Mouse (Mus musculus) right cerebral cortex, postnatal 4 days (tissue): ENCODE measurements around the gene Zdhhc14.

ENCODE experiments used
- DNase-seq: peaks from one replicate; pipeline ENCODE4 v3.0.0-alpha.2; 2022

Gene Zdhhc14

DNA sequence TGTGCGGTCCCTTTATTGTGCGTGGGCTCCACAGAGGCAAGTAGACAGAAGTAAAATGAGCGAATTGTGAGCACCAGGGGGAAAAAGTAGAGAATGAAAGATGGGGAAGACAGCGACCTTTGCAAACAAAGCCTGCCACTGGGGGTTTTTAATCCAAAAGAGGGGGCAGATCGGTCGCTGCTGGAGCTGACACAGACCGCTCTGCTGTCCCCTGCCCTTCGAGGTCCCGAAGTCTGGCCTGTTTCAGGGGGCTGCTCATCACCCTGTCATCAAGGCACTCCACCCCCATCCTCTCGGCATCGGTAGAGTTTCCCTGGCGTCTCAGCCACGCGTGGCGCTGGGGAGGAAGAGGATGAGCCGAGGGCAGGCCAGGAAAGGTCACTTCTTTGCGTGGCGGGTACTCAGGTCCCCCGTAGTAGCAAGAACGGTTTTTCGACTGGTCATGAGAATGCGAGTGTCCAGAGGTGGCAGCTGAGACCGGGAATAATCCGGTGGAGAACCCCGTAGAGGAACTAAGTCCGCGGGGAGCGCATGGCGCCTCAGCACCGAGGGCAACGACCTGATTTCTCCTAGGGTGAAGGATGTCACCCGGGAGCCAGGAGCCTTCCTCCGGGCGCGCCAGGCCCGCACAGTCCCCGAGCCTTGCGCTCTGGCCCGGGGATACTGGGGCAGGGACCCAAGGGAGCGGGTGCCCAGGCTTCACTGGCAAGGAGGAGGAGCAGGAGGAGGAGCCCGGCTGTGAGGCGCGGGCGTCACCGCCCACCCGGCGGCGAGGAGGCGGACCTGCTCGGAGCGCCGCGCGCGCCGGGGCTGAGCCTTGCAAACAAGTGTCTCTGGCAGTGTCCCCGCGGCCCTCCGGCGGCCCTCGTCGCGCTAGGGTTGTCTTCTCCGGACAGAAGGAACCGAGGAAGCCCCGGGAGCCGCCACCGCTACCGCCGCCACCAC is at the start of gene Zdhhc14:
Zdhhc14 (plus strand) TSS at position 757 of the 945 bp plus-strand sequence.
- peak; percentile 87 for DNase-seq

DNA sequence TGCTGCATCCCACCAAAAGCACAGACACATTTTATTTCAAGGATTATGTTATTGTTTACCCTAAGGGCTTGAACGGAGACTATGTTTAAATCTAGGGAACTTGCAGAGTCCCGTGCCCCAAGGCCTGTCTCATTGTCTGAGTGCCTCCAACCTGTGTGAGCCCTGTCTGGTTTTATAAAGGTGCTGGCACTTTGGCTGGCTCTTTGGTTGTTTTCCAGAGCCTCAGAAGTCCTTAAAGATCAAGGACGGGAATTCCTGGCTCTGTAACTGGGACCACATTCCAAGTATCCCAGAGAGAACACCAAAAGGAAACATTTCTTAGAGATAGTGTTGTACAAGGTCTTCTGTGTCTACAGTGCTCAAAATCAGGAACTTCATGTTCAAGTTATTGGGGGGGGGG is 49.1 kb upstream of the Zdhhc14 start:
- DNase-seq: no peak

DNA sequence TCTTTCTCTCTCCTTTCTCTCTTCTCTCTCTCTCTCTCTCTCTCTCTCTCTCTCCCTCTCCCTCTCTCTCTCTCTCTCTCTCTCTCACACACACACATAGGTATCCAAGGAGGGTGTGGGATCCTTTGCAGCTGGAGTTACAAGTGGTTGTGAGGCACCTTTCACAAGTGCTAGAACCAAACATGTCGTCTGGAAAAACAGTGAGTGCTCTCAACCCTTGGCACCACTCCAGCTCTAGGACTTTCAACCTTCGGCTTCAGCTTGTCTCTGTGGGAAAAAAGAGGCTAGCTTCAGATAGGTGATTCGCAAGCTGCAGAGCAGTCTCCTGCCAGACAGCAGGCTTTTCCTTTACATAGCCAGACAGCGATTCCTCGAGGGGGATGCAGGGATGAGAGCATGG is 48.6 kb upstream of the Zdhhc14 start:
- DNase-seq: no peak

DNA sequence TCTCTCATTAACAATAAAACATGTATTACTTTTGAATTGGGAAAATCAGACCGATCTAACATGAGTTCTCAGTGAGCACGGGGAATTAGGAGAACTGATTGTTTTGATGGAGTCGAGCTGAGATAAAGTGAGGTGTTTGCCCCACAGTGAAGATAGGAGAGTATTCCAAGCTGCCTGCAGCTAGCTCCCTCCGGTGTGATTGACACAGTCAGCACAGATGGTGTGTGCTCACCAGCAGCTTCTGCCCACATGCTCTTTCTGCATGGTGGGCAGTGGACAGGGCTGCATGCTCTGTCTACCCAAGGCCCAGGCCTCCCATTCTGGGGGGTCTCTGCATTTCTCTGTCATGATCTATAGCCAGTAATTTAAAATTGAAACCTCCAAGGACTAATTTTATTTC is 38.7 kb upstream of the Zdhhc14 start:
- DNase-seq: no peak

DNA sequence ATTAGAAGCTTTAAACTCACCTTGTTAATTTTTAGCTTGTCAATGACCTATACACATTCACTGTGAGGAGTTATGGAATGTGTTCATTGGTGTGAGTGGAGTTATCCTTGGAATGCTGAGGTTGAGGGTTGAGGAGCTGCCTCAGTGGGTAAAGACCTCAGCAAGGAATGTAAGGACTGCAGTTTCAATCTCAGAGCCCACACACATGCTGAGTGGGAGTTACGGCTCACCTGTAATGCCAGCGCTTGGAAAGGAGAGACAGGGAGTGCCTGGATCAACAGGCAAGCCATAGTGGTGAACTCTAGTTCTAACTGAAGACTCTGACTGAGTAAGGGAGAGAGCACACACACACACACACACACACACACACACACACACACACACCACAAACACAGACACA is 28.4 kb upstream of the Zdhhc14 start:
- DNase-seq: no peak

DNA sequence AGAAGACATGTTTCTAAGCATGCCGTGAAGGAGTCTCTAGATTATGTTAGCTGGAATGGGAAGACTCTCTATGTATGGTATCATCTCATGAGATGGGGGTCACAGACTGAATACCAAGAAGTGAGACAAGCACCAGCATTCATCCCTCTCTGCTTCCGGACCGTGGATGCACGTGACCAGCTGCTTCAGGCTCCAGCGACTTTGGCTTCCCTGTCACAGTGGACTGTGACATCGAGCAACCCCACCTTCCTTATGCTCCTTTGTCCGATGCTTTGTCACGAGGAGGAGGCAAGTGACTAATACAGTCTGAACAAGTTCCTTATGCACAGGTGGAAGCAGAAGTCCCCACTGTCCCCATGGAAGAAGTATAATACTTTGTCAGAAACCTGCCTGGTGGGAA is 25.6 kb upstream of the Zdhhc14 start:
- DNase-seq: no peak

DNA sequence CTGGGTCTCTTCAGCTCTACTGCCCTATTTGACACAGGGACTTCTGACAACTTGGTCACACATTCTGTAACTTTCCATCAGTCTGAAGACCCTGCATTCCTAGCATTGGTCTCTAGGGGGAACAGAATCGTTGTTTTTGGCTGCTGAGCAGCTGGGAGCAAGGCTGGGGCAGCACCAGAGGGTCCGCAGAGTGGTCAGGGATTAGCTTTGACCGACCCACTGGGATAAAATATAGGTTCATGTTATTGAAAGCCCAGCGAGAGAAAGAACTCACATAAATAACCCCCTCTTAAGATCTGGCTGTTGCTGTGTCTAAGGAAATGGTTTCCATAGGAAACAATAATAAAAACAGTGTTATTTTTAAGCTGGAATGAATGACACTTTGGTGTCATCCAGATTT is 25.2 kb upstream of the Zdhhc14 start:
- no peak for DNase-seq

DNA sequence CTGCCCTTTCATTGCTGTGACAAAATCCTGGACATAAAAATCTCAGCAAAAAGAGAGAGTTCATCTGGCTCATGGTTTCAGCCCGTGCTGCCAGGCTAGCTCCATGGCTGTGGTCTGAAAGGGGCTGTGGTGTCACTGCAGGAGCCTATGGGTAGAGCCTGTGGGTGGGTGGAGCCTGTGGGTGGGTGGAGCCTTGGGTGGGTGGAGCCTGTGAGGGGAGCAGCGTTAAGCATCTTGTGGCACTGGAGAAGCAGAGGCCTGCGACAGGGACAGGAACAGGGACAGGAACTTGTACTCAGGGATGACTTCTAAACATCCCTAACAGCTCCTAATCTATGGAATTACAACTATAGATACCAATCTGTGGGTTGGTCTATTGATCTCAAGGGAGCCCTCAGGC is 20.1 kb upstream of the Zdhhc14 start:
- no peak for DNase-seq

DNA sequence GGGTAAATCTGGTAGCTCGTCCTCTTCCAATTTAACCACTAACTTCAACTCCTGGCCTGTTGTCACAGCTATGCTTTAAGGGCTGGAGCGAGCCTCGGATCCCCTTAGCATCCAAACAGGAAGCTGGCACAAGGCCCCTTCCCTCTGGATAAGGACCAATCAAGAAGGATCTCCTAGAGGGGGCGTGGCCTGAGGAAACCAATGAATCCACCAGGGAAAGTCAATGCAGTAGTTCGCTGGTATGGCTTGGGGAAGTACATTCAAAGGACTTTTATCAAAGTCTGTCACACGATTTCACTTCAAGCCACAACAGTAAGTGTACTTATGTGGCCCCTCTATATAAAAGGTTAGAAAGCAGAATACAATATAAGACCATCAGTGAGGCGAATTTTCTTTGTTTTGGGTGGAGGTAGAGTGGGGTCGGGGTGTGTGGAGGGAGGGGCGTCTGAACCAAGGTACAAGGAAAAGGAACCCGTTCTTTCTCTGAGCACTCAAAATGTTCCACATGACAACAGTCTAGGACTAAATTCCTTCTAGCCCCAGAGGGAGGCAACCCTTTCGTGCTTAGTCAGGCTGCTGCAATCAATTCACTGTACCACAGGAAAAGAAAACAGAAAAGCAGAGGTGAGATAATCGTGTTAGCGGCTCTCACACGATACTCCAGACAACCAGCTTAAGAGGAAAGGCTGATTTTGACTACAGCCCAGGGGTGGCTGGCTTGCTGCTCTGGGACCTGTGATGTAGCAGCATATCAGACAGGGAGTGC is 16.2 kb upstream of the Zdhhc14 start:
- no peak for DNase-seq

DNA sequence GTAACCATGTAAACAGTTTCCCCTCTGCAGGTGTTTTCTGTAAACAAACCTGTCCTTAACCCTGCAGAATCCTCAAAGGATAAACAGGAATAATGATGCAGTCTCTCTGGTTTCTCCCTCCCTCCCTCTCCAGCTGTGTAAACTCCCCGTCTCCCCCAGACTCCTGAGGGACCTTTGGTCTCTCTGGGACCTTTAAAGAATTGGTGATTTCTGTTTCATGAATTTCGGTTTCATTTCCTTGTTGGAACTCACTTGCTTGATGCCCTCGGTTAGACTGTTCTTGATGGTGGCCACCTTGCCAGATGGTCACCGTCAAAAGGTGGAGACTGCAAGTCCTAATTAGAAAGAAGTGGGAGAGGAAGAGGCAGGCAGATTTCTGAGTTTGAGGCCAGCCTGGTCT is 8.9 kb upstream of the Zdhhc14 start:
- DNase-seq: no peak

DNA sequence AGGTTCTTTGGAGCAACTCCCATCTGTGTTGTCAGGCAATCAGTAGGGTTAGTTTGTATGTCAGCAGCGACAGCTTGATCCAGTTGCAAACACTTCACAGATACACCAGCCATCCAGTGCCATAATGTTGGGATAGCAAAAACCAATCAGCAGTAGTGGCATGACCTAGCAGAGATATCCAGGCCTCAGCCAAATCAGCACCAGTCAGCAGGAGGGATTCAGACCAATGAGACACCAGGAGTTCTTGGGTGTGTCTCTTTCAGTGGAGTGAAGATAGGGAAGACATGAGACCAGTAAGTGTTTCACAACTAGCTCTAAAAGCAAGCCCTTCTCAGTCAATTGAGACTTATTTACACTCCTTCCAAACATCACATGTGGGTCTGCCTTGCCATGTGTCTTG is 7.7 kb upstream of the Zdhhc14 start:
- no peak for DNase-seq

DNA sequence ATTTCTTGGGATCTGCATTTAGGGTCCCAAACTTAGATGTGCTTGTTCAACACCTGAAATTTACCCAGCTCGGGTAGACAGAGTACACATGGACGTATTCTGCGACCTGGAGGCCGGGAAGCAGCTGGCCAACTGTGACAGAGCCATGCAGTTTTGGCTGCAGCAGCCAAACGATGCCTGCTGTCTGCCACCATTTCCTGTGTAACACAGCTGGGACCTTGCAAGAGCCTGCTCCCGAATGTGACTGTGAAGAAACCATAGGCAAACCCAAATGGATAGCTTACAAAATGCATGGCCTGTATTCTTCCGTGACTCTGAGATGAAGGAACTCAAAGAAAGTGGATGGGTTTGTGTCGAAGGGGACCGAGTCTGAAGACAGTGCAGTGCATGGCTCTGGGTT is 4.2 kb upstream of the Zdhhc14 start:
- no peak for DNase-seq

DNA sequence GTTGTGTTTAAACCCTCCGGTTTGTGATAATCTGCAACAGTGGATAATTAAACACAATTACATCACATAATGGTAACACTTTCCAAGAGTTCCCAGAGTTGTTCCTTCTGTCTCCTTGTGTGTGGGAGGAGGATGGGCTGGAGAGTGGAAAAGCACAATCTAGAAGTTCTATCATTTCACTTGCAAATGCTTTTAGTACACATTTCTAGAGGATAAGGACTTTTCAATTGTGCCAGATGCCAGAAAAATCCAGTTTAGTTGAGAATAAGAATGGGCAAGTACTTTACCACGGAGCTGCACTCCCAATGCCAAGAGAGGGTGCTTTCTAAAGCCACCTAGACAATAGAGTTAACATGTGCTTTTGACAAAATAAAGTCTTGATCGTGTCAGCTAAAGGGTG is 2.0 kb upstream of the Zdhhc14 start:
- DNase-seq: no peak

DNA sequence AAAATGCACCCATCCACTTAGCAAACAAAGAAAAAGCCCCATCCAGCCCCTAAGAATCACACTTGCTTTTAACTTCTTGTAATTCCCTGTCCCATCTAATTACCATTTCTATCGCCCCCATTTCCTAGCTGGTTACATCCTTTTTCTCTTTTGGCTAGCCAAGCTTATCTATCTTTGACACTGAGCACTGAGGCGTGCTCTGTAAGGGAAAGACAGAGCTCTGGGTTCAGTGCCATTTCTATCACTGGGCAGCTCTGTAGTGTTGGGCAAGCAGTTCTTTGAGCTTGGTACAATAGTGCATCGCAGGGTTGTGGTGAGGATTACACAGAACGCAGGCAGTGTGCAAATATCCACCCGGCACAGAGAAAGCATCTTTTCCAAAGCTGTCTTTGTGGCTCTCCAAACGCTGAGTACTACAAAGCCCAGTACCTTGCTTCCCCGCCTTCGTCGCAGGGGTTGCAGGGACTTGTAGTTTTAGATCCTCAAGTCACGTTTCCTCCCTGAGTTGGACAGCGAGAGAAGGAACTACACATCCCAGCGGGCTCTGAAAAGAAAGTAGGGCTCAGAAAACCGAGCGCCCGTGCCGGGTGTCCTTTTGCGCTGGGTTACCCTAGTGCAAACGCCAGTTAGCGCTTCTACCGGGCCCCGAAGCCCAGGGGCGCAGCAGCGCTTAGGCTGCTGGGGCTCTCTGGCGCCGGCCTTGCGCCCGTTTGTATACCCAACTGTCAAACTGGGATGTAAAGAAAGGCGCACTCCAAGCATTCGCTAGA is 1.1 kb upstream of the Zdhhc14 start:
- peak; percentile 81 for DNase-seq

DNA sequence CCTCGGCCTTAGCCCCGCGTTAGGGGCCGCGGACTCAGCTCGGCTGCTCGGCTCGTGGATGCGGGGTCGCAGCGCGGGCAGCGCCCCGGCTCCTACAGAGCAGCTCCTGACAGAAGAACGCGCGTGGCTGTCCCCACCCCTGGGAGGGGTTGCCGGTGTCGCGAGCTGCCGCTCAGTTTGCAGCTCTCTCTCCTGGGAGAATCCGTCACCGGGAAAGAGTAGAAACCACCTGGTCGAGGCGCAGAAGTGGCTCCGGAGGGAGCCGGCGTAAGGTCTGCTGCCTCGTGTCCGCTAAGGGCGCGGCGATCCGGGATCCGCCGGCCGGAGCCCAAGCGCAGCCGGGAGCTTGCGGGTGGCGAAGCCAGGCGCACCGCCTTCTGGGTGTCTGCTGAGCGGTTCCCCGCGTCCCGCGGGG is 396 bp downstream of the Zdhhc14 start:
- no peak for DNase-seq

DNA sequence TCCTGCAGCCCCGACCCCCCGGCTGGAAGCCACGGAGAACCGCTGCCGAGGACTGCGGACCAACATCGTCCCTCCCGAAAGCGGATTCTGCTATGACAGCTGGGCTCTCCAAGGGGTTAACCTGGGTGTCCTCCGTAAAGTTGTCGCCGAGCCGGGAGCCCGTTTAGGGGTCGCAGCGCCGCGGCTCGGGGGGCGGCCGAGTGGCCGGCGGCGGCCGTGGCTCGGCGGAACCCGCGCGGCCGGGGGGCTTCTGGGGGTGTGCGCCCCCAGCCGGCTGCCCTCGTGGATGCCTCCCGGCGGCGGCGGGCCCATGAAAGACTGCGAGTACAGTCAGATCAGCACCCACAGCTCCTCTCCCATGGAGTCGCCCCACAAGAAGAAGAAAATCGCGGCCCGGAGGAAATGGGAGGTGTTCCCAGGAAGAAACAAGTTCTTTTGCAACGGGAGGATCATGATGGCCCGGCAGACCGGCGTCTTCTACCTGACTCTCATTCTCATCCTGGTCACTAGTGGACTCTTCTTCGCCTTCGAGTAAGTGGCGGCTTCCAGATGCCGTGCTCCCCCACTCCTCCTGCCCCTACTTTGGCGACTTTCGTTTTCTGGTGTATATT is 909 bp downstream of the Zdhhc14 start:
- peak; percentile 41 for DNase-seq

DNA sequence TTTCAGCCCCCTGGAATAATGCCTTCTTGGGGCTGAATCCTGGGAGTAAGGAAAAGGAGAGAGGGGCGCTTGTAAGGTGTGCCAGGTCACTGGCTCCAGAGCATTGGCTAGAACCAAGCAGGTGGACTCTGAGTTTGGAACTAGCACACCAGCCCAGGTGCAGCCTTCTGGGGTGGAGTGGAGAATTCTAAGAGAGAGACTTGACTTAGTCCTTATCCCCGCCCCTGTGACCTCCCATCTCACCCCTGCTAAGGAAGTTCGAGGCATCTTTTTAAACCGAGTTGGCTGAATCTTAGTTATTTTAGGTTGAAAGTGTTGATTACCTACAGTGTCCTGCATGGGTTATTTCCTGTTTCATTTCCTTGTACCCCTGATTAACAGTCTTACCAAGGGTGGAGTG is 1.5 kb downstream of the Zdhhc14 start:
- no peak for DNase-seq

DNA sequence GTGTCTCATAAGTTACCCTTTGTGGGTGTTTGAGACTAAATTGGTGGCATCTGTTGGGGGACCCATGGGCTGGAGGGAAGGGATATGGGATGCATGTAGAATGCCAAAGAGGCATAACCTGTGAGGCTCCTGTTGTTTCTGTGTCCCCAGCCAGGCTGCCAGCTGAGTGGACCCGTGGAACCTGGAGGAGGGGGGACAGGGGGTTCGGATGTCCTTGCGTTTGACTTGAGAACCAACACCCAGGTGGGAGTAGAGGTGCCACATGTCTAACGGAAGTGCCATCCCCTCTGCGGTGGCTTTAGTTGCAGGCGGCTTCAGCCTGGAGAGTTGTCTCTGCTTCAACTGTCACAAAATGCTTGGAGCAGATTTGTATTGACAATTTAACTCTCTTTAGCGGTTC is 2.5 kb downstream of the Zdhhc14 start:
- DNase-seq: no peak

DNA sequence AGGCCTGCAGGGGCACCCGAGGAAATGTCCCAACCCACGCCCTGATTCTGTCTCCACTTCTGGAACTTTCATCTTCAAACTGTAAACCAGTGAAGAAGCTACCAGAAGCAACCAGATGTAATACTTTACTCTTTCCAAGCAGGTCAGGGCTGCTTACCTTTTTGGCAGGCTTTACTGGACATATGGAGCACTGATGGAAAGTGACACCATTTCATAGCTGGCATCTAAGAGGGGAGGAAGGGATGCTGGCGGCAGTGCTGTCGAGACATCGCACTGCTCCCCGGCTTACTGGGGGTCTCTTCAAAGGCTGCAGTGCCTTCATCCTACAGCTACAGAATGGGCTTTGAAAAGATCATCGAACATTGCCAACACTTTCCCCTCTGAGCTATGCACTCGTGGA is 5.3 kb downstream of the Zdhhc14 start:
- no peak for DNase-seq

DNA sequence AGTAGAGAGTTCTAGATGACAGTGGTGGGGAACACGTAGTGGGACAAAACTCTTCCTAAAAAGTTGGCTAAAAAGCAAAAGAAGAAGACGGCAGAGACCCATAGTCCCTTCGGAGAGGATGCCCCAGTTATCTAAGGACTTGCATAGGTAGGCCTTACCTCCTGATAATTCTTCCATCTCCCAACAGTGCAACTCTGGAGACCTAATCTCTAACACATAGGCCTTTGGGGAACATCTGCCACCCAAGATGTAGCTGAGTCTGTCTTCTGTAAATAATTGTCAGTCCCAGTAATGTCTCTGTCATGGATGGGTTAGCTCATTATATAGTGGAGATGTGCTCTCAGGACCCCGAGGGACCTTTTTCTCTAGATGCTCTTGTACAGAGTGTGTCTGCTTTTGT is 6.6 kb downstream of the Zdhhc14 start:
- no peak for DNase-seq

DNA sequence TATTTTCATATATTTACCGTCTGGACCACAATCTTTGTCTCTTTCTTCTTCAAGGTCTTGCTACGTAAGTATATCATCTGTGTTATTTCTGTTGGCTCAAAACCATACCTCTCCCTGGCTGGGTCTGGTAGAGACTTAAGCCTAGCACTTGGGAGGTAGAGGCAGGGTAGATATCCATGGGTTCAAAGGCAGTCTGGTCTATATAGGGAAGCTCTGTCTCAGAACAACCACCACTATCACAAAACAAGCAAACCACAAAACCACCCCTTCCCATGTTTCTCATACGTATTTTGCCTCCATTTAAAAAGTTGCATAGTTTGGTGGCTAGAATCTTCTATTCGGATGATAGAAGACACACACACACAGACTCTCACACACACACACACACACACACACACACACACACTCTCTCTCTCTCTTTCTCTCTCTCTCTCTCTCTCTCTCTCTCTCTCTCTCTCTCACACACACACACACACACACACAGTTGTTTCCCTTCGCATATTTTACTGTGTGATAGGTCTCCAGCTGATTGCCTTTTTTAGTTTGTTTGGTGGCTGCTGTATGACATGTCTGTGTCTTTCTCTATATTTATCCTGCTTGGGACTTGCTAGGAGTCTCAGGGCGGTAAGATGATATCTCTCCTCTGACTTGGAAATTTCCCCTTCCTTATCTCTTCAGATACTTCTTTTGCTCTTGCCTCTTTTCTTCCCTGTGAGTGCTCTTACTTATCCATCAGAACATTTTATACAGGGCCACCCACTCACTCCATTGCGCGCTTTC is 11.8 kb downstream of the Zdhhc14 start:
- DNase-seq: no peak

DNA sequence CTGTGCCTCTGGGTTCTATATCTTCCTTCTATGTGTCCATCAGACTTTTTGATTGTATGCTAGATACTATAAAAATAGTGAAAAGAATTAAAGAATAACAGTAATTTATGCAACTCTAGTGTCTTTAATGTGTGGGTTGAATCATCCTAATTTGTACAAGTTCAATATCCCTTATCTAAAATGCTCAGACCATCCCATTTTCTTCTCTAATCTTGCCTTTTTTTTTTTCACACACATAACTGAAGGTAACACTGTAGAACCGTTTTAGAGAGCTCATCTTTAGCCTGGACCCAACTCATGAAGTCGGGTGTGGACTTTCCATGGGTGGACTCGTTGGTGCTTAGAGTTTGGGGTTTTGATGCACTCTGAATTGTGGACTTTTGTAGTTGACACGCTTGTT is 12.6 kb downstream of the Zdhhc14 start:
- no peak for DNase-seq
